Mouse (Mus musculus) embryonic fibroblast, embryonic 13.5 days (primary cell): ENCODE data around the gene Rab5if.

ENCODE experiments used
- CTCF ChIP-seq: IDR thresholded peaks from 2 replicates; pipeline ENCODE4 v1.5.1; 2011; ENCODE audit warnings: mild to moderate bottlenecking, control low read depth, low read length, moderate library complexity, borderline replicate concordance; ENCODE audit not compliant: insufficient read depth
- POLR2A ChIP-seq: IDR thresholded peaks from 2 replicates; pipeline ENCODE4 v1.6.1; 2011; ENCODE audit warnings: low read depth, mild to moderate bottlenecking, control low read depth, low read length, moderate library complexity

DNA sequence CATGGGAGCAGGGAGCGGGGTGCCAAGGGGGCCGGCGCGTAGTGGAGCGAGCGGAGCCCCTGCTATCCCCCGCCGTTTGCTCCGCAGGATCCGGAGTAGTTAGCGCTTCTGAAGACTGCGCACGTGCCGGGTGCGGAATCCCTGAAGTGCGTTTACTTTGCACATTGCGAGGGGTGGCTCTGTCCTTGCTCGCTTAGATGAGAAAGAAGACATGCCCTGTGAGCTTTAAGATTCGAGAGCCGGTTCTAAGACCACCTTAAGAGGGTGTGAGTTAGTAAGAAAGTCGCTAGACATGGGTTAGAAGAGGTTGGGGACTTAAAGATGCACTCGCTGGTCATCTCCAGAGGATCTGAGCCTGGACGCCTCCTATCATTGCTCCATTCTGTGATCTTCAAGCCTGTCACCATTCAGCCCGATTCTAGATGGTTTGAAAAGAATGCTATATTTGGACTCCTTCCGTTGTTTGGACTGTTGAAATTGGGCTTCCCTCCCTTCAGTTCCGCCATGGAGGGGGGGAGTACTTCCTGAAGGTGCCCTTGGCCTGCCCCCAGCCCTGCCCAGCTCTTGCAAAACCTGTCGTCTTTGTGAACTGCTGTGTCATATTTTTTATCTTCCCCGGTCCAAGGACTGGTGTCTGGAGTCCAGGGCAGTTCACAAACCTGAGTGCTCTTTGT lies 696 bp downstream of the Rab5if start:
- TF ChIP-seq POLR2A (peak; percentile 9; the same call in 1 of the 2 replicates), CTCF (no peak)
